Mouse (Mus musculus): ENCODE measurements around the gene Slc22a27. TPM values are rescaled to one million over a fixed set of nuclear protein-coding genes. Genes with fewer than 3 reads are reported as not detected.

Slc22a27 gene
- not detected in 4 replicates for total RNA-seq (2023)

DNA sequence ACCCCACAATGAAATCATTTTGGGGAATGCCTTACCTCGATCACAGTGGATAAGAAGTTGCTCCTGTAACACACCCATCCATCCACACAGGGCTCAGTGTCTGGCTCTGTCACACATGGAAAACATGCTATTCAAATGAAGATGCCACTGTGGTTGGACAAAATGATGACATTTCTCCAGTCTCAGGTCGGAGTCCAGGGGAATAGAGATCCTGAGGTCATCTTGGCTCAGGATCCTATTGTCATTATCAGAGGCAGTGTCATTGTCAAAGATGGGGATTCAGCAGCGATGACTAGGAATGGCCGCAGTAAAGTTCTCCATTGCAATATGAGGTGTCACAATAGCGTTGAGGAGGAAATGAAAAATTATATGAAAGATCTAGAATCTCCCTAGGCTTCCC lies at the start of gene Slc22a27:
TSS of gene Slc22a27 (minus strand) at position 101 of the 400 bp plus-strand sequence.

Other genes with a start within 250 kb of the Slc22a27 start
- not detected in 4 replicates for gene Slc22a26, start 163.4 kb downstream of the Slc22a27 start, total RNA-seq (2023)
- not detected in 4 replicates for gene Slc22a28, start 166.0 kb upstream of the Slc22a27 start, total RNA-seq (2023)